Mouse (Mus musculus): ENCODE measurements around the gene Olfr1131. TPM values are rescaled to one million over a fixed set of nuclear protein-coding genes. Genes with fewer than 3 reads are reported as not detected.
"Not testable (repeated sequence)": the region's sequence is repeated elsewhere in the genome, so short reads cannot be mapped to it uniquely, and the experiment has no call there.

Gene Olfr1131
- not detected in 2 replicates for polyA plus RNA-seq (2012; rRNA removed)

DNA sequence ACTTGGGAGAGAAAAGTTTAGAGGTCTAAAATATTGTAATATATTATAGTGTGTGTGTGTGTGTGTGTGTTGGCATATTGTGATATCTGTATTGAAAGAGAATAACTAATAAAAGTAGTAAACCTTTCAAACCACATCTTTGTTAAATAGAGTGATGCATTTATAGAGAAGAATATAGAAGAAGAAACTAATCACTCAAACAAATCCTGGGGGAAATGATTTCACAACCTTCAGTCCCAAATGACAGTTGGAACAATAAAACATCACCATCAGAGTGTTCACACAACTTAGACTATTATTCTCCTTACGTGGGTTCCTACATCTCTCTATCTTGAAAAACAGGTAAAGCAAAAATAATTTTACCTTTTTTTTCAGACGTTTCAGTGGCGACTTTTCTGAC lies at the start of gene Olfr1131:
Gene Olfr1131, plus strand, starts transcription at position 301 of the 400 bp plus-strand sequence.
- no peak within 1 kb of the TSS for H3K4me3 ChIP-seq (ENCODE audit: control insufficient read depth, low read depth, low read length)
- no peak for TF ChIP-seq CTCF (IDR thresholded peaks at IDR 0.05; ENCODE audit: control insufficient read depth, insufficient read depth, insufficient replicate concordance, low read depth, low read length)
- TF ChIP-seq POLR2A (IDR thresholded peaks at IDR 0.05; ENCODE audit: control insufficient read depth, low read depth, low read length): no peak
- H3K27ac ChIP-seq (ENCODE audit: control insufficient read depth, insufficient read depth, low read depth, low read length): no peak within 1 kb of the TSS
- H3K27me3 ChIP-seq (ENCODE audit: control insufficient read depth, insufficient read depth, low read length): no peaks in the 10 kb centered on the region
- no peaks in the 10 kb centered on the region for H3K36me3 ChIP-seq (ENCODE audit: control insufficient read depth, insufficient read depth, low read length)
- H3K4me1 ChIP-seq (ENCODE audit: control insufficient read depth, insufficient read depth, low read length): no peaks in the 10 kb centered on the region

DNA sequence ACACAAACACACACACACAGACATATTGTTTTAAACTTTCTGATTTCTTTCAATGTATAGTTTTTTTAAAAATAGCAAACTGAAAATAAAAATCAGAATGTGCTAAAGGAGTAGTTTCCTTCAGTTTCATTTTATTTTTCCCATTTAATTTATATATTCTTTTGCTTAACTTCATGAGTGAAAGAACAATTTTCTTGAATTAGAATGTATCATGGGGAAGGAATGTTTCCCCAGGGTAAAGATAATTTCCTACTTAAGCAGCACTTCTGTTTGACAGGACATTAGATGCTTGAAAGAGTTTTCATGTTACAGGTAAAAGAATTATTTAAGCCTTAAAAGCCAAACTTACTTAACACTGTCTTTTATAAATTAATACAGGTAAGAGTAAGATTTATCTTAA lies 21.0 kb upstream of the Olfr1131 start, which contains the start of gene Olfr1130:
Gene Olfr1130, plus strand, starts transcription at position 301 of the 400 bp plus-strand sequence.
- not testable (repeated sequence) for H3K4me3 ChIP-seq (ENCODE audit: control insufficient read depth, low read depth, low read length); H3K27me3 ChIP-seq (ENCODE audit: control insufficient read depth, insufficient read depth, low read length); H3K27ac ChIP-seq (ENCODE audit: control insufficient read depth, insufficient read depth, low read depth, low read length); H3K36me3 ChIP-seq (ENCODE audit: control insufficient read depth, insufficient read depth, low read length); H3K4me1 ChIP-seq (ENCODE audit: control insufficient read depth, insufficient read depth, low read length)

DNA sequence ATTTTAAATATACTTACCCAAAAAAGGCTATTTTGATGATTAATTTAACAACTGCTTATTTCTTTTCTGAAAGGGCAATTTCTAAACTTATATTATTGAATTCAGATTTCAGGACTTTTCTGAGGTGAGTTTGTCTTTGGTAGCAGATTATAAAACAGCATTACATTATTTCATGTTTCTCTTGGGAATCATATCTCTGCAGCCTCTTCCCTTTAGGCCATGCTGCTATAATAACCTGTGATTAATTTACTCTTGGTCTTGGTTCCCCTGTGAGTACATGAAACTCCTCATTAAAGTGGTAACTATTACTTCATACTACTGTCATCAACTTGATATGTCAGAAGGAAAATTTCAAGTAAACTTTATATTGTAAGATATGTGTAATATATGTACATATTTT lies 10.5 kb downstream of the Olfr1131 start, which contains the start of gene Olfr1132:
Gene Olfr1132, minus strand, starts transcription at position 101 of the 400 bp plus-strand sequence.
- Histone ChIP-seq H3K4me3 (ENCODE audit: control insufficient read depth, low read depth, low read length) (no peak within 1 kb of the TSS), H3K27ac (ENCODE audit: control insufficient read depth, insufficient read depth, low read depth, low read length) (no peak within 1 kb of the TSS), H3K27me3 (ENCODE audit: control insufficient read depth, insufficient read depth, low read length) (no peaks in the 10 kb centered on the region), H3K4me1 (ENCODE audit: control insufficient read depth, insufficient read depth, low read length) (no peaks in the 10 kb centered on the region), H3K36me3 (ENCODE audit: control insufficient read depth, insufficient read depth, low read length) (no peaks in the 10 kb centered on the region)
- TF ChIP-seq CTCF (IDR thresholded peaks at IDR 0.05; ENCODE audit: control insufficient read depth, insufficient read depth, insufficient replicate concordance, low read depth, low read length) (no peak), POLR2A (IDR thresholded peaks at IDR 0.05; ENCODE audit: control insufficient read depth, low read depth, low read length) (no peak)

DNA sequence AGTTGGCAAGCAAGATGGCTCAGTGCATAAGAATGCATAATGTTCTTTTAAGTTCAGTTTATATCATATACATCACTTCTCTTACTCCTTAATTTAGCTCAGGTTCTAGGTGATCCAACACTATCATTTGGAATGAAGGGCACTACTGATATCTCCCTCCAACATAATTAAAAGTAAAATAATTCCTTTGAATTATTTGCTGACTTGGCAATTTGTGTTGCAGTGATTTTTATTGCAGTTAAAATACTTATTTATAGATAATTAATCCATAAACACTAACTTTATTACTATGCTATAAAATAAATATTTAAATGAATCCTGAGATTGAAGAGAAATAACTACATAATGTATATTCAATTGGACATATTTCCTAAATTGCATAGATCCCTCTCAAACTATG lies 15.5 kb downstream of the Olfr1131 start:
- TF ChIP-seq CTCF (IDR thresholded peaks at IDR 0.05; ENCODE audit: control insufficient read depth, insufficient read depth, insufficient replicate concordance, low read depth, low read length) (no peak), POLR2A (IDR thresholded peaks at IDR 0.05; ENCODE audit: control insufficient read depth, low read depth, low read length) (no peak)

DNA sequence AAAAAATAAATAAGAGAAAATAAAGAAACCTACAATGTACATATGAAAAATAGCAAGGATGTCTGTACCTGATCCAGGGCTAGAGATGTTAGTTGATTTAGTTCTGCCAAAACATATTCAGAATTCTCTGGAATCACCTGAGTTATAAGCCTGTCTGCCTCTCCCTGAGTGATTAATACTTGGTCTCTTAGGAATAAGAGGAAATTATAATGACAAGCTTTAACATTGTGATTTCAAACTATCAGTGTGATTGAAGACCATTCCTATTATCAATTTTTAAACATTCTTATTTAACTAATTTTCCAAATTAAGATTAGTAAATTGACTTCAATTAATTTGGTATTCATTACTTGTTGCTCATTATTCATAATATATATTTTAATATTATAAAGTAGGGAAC lies 20.4 kb downstream of the Olfr1131 start, which contains the start of gene Olfr1133:
Gene Olfr1133, minus strand, starts transcription at position 101 of the 400 bp plus-strand sequence.
- Histone ChIP-seq H3K4me3 (ENCODE audit: control insufficient read depth, low read depth, low read length) (no peak within 1 kb of the TSS), H3K27me3 (ENCODE audit: control insufficient read depth, insufficient read depth, low read length) (no peaks in the 10 kb centered on the region), H3K4me1 (ENCODE audit: control insufficient read depth, insufficient read depth, low read length) (no peaks in the 10 kb centered on the region), H3K27ac (ENCODE audit: control insufficient read depth, insufficient read depth, low read depth, low read length) (no peak within 1 kb of the TSS), H3K36me3 (ENCODE audit: control insufficient read depth, insufficient read depth, low read length) (no peaks in the 10 kb centered on the region)
- TF ChIP-seq CTCF (IDR thresholded peaks at IDR 0.05; ENCODE audit: control insufficient read depth, insufficient read depth, insufficient replicate concordance, low read depth, low read length) (no peak), POLR2A (IDR thresholded peaks at IDR 0.05; ENCODE audit: control insufficient read depth, low read depth, low read length) (no peak)

More for the DNA sequence above, 15.5 kb downstream of the Olfr1131 start:
- Histone ChIP-seq H3K4me1 (ENCODE audit: control insufficient read depth, insufficient read depth, low read length) (no peaks in the 10 kb centered on the region), H3K4me3 (ENCODE audit: control insufficient read depth, low read depth, low read length) (no peak overlapping the region), H3K36me3 (ENCODE audit: control insufficient read depth, insufficient read depth, low read length) (no peaks in the 10 kb centered on the region), H3K27me3 (ENCODE audit: control insufficient read depth, insufficient read depth, low read length) (no peaks in the 10 kb centered on the region), H3K27ac (ENCODE audit: control insufficient read depth, insufficient read depth, low read depth, low read length) (no peak overlapping the region)

DNA sequence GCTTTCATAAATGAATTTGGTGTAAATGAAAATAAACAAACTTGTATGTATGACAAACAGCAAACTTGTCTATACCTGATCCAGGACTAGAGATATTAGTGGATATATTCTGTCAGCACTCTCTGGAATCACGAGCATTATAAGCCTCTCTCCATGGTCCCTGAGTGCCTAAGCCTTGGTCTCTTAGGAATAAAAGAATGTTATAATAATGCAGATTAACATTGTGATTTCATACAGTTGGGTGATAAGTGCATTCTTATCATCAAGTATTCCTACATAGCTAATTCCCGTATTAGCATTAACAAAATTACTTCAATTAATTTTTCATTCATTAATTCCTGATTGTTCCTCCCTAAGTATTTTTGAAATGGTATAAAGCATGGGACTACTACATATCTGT lies 31.5 kb downstream of the Olfr1131 start, which contains the start of gene Olfr1134:
Gene Olfr1134, minus strand, starts transcription at position 101 of the 400 bp plus-strand sequence.
- H3K36me3 ChIP-seq (ENCODE audit: control insufficient read depth, insufficient read depth, low read length): no peaks in the 10 kb centered on the region
- no peak for TF ChIP-seq POLR2A (IDR thresholded peaks at IDR 0.05; ENCODE audit: control insufficient read depth, low read depth, low read length)
- TF ChIP-seq CTCF (IDR thresholded peaks at IDR 0.05; ENCODE audit: control insufficient read depth, insufficient read depth, insufficient replicate concordance, low read depth, low read length): no peak

DNA sequence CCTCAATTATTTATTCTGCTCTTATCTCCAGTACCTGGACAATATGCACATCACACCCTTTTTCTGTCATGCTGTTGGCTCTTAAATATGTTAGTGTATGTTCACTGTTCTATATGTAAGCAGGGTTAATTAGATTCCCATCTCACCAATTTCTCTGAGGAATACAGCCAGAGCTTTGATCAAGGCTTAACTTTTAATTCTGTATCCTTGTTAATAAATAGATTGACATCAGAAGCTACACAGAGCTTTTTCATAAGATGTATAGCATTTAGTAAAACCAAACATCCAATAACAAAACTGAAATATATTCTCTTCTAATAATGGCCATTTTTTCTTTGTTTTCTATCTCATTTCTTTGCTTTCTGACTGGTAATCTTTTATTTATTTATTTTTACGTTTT lies 46.7 kb downstream of the Olfr1131 start, which contains the start of gene Olfr1135:
Gene Olfr1135, minus strand, starts transcription at position 101 of the 400 bp plus-strand sequence.
- TF ChIP-seq CTCF (IDR thresholded peaks at IDR 0.05; ENCODE audit: control insufficient read depth, insufficient read depth, insufficient replicate concordance, low read depth, low read length) (no peak), POLR2A (IDR thresholded peaks at IDR 0.05; ENCODE audit: control insufficient read depth, low read depth, low read length) (no peak)
- Histone ChIP-seq H3K27ac (ENCODE audit: control insufficient read depth, insufficient read depth, low read depth, low read length) (no peak within 1 kb of the TSS), H3K36me3 (ENCODE audit: control insufficient read depth, insufficient read depth, low read length) (no peaks in the 10 kb centered on the region)

More for the DNA sequence above, 31.5 kb downstream of the Olfr1131 start, which contains the start of gene Olfr1134:
- no peak within 1 kb of the TSS for H3K27ac ChIP-seq (ENCODE audit: control insufficient read depth, insufficient read depth, low read depth, low read length)
- no peaks in the 10 kb centered on the region for H3K27me3 ChIP-seq (ENCODE audit: control insufficient read depth, insufficient read depth, low read length)
- H3K4me1 ChIP-seq (ENCODE audit: control insufficient read depth, insufficient read depth, low read length): no peaks in the 10 kb centered on the region
- H3K4me3 ChIP-seq (ENCODE audit: control insufficient read depth, low read depth, low read length): no peak within 1 kb of the TSS

More for the DNA sequence above, 46.7 kb downstream of the Olfr1131 start, which contains the start of gene Olfr1135:
- H3K4me3 ChIP-seq (ENCODE audit: control insufficient read depth, low read depth, low read length): no peak within 1 kb of the TSS
- H3K27me3 ChIP-seq (ENCODE audit: control insufficient read depth, insufficient read depth, low read length): no peaks in the 10 kb centered on the region
- no peaks in the 10 kb centered on the region for H3K4me1 ChIP-seq (ENCODE audit: control insufficient read depth, insufficient read depth, low read length)

Other genes with a start within 250 kb of the Olfr1131 start
- not detected in 2 replicates for gene Olfr1122, start 241.3 kb upstream of the Olfr1131 start, polyA plus RNA-seq (2012; rRNA removed)
- not detected in 2 replicates for gene Olfr1123, start 210.5 kb upstream of the Olfr1131 start, polyA plus RNA-seq (2012; rRNA removed)
- gene Olfr1124, start 196.8 kb upstream of the Olfr1131 start, polyA plus RNA-seq (2012; rRNA removed): not detected in 2 replicates
- gene Olfr1126, start 173.1 kb upstream of the Olfr1131 start, polyA plus RNA-seq (2012; rRNA removed): not detected in 2 replicates
- gene Pramel7, start 130.0 kb upstream of the Olfr1131 start, polyA plus RNA-seq (2012; rRNA removed): 0.13 and 0.21 TPM in 2 replicates
- gene Pramel6, start 120.5 kb upstream of the Olfr1131 start, polyA plus RNA-seq (2012; rRNA removed): not detected in 2 replicates
- 0.08 and 0.42 TPM in 2 replicates for gene Olfr153, start 95.3 kb upstream of the Olfr1131 start, polyA plus RNA-seq (2012; rRNA removed)
- gene Olfr1128, start 81.6 kb upstream of the Olfr1131 start, polyA plus RNA-seq (2012; rRNA removed): not detected in 2 replicates
- gene Olfr1129, start 53.2 kb upstream of the Olfr1131 start, polyA plus RNA-seq (2012; rRNA removed): not detected in 2 replicates
- gene Olfr1130, start 20.9 kb upstream of the Olfr1131 start, polyA plus RNA-seq (2012; rRNA removed): not detected in 2 replicates
- gene Olfr1132, start 10.4 kb downstream of the Olfr1131 start, polyA plus RNA-seq (2012; rRNA removed): not detected in 2 replicates
- gene Olfr1133, start 20.3 kb downstream of the Olfr1131 start, polyA plus RNA-seq (2012; rRNA removed): not detected in 2 replicates
- not detected in 2 replicates for gene Olfr1134, start 31.4 kb downstream of the Olfr1131 start, polyA plus RNA-seq (2012; rRNA removed)
- gene Olfr1135, start 46.6 kb downstream of the Olfr1131 start, polyA plus RNA-seq (2012; rRNA removed): not detected in 2 replicates
- not detected in 2 replicates for gene Olfr1136, start 66.8 kb downstream of the Olfr1131 start, polyA plus RNA-seq (2012; rRNA removed)
- not detected in 2 replicates for gene Olfr1137, start 86.1 kb downstream of the Olfr1131 start, polyA plus RNA-seq (2012; rRNA removed)
- gene Olfr1138, start 112.9 kb downstream of the Olfr1131 start, polyA plus RNA-seq (2012; rRNA removed): not detected in 2 replicates
- gene Olfr1140, start 116.6 kb downstream of the Olfr1131 start, polyA plus RNA-seq (2012; rRNA removed): not detected in 2 replicates
- gene Olfr1141, start 126.9 kb downstream of the Olfr1131 start, polyA plus RNA-seq (2012; rRNA removed): not detected in 2 replicates
- not detected in 2 replicates for gene Olfr152, start 152.4 kb downstream of the Olfr1131 start, polyA plus RNA-seq (2012; rRNA removed)
- not detected in 2 replicates for gene Olfr1143, start 173.5 kb downstream of the Olfr1131 start, polyA plus RNA-seq (2012; rRNA removed)
- gene Olfr1145, start 182.7 kb downstream of the Olfr1131 start, polyA plus RNA-seq (2012; rRNA removed): not detected in 2 replicates
- gene Olfr1148, start 203.4 kb downstream of the Olfr1131 start, polyA plus RNA-seq (2012; rRNA removed): not detected in 2 replicates
- gene Olfr1150-ps1, start 216.9 kb downstream of the Olfr1131 start, polyA plus RNA-seq (2012; rRNA removed): not detected in 2 replicates
- gene Olfr1151, start 228.8 kb downstream of the Olfr1131 start, polyA plus RNA-seq (2012; rRNA removed): not detected in 2 replicates
- not detected in 2 replicates for gene Olfr1152, start 239.4 kb downstream of the Olfr1131 start, polyA plus RNA-seq (2012; rRNA removed)